In the genomic region with DNA sequence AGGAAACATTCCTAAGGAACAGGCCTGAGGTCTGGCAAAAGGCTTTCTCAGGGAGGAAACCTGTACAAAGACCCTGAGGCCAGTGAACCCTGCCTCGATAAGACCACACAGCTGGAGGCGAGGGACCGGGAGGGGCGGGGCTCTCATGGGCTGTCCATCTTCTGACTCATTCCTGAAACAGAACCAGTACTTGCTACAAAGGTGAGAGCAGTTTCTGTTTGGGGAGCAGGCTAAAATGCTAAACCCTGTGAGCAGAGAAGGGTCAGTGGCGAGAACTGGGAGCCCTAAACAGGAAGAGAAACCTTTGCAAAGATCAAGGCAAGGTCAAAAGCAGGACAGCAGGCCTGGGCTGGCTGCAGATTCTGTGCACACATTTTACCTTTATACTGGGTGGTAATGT, we compare ENCODE assay signal across 12 mouse cellular contexts. TPM values are rescaled to one million over a fixed set of nuclear protein-coding genes. Genes with fewer than 3 reads are reported as not detected.
DNase-seq lines count a peak whose midpoint lies in the region.
"Had no signal": no experiment of that assay in that cellular context is flagged by ENCODE, and none has a peak within 500 bp of the region (broad histone marks: within the 10 kb centered on the region; RNA-seq: fewer than 3 reads in every experiment).

No protein-coding gene starts in this region.

- DNase-seq in urinary bladder, postnatal 14 days (ENCODE audit: low spot score): peak; percentile 22
- DNase-seq in urinary bladder, postnatal 10 days (ENCODE audit: low spot score): no peak
- DNase-seq in ZHBTc4 (ENCODE audit: low read depth, low spot score): peak; percentile 80
- DNase-seq in kidney, postnatal 25 days: peak; percentile 36 to 72
- no peak for DNase-seq in frontal cortex, postnatal 36 days (ENCODE audit: low spot score in 2 of 2)
- DNase-seq in left cerebral cortex, adult 8-10 months (ENCODE audit: low spot score in 2 of 2): no peak
- DNase-seq in gastrocnemius, postnatal 4 days (ENCODE audit: low spot score in 2 of 2): no peak
- DNase-seq: cerebellum, postnatal 36 days; left cerebral cortex, postnatal 4 days; liver, embryonic 13.5 days; right cerebral cortex, postnatal 14 days; thymus, adult 2 months had no signal

RNA-seq across cellular contexts. Expression of gene Fnbp1, which starts 47.2 kb away (rescaled TPM):
- total RNA-seq in left cerebral cortex, adult 8-10 months (2022): 100 to 1,000 TPM; 117 to 135 (median 123) TPM
- 10 to 100 TPM; 33.8 to 37.3 TPM for total RNA-seq in gastrocnemius, postnatal 4 days (2021)

RNA-seq across cellular contexts. Expression of gene Gpr107, which starts 57.6 kb away (rescaled TPM):
- 10 to 100 TPM; 47.0 to 55.6 (median 48.1) TPM for total RNA-seq in left cerebral cortex, adult 8-10 months (2022)
- 10 to 100 TPM; 43.2 to 46.0 TPM for total RNA-seq in gastrocnemius, postnatal 4 days (2021)

Comparison
In these comparisons a context has a peak if more than half of its experiments do, and no peak if none do; other contexts are left out.
1. DNase-seq: peak in urinary bladder, postnatal 14 days (single experiment), ZHBTc4 (single experiment) and kidney, postnatal 25 days (2 of 2); none in urinary bladder, postnatal 10 days (single experiment), frontal cortex, postnatal 36 days (0 of 2), left cerebral cortex, adult 8-10 months (0 of 2) and gastrocnemius, postnatal 4 days (0 of 2).